Mouse (Mus musculus) embryo, embryonic 9.5 days (tissue): ENCODE data around the gene Foxi1.

ENCODE experiments used
- DNase-seq: peaks from one replicate; pipeline ENCODE4 v3.0.0-alpha.2; 2017; ENCODE audit errors: extremely low spot score

Foxi1 gene

DNA sequence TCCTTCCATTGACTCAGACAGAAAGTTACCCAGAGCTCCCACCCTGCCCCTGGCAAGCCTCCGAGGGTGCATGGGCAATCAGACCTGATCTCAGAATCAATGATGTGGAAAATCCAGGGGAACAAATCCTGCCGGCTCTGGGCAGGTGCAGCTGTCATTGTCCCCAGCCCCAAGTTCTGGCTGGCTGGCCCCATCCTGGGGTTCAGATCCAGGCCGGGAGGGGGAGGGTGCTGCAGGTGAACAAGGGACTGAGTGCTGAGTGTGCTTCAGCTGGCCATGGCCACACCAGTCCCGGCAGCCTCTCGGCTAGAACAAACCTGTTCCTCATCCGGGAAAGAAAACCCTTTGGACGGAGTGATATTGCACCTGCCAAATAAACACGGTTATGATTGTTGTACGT is 49.0 kb downstream of the Foxi1 start:
- DNase-seq: no peak

DNA sequence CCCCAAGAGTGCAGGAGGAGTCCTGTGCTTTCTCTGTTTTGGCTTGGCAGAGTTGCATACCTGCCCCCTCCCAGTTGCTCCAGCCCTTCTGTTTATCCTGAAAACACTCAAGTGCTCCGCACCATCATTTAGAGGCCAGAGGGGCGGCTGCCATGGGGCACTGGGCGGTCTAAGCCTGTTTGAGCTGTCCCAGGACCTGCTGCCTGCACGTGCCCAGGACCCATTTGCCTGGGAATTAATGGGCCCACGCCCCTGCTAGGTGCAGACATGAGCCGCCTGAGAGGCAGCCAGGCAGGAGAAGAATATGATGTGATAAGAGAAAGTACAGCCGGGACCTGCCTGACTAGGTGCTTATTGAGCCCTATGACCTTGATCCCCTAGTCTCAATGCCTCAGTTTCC is 52.7 kb downstream of the Foxi1 start:
- DNase-seq: no peak
